Mouse (Mus musculus) intestine, postnatal 0 days (tissue): Measurements from ENCODE around the gene Pdpr. TPM values are rescaled to one million over a fixed set of nuclear protein-coding genes. Genes with fewer than 3 reads are reported as not detected.
"Not testable (repeated sequence)": the region's sequence is repeated elsewhere in the genome, so short reads cannot be mapped to it uniquely, and the experiment has no call there.

Experiments used
- ATAC-seq: fragments of 200-750 bp; cut with Nextera tagmentation; 2 replicates; pipeline ENCODE4 v1.8.0; 2017; ENCODE audit warnings: mild to moderate bottlenecking, moderate TSS enrichment, moderate library complexity
- H3K27ac ChIP-seq: fragments of 300-500 bp; sonication (generic); 2 replicates; pipeline ENCODE4 v1.5.1; 2014; ENCODE audit warnings: mild to moderate bottlenecking, low read depth, low read length, moderate library complexity
- H3K27me3 ChIP-seq: fragments of 300-500 bp; sonication (generic); replicated peaks from 2 replicates; pipeline ENCODE4 v1.6.1; 2014; ENCODE audit warnings: low read length, mixed read lengths; ENCODE audit not compliant: control insufficient read depth, insufficient read depth
- H3K36me3 ChIP-seq: fragments of 300-500 bp; sonication (generic); 2 replicates; pipeline ENCODE4 v1.6.1; 2014; ENCODE audit warnings: mild to moderate bottlenecking, moderate library complexity; ENCODE audit not compliant: control insufficient read depth, insufficient read depth
- H3K4me1 ChIP-seq: fragments of 300-500 bp; sonication (generic); replicated peaks from 2 replicates; pipeline ENCODE4 v1.6.1; 2014; ENCODE audit warnings: antibody characterized with exemption, low read length, mixed read lengths; ENCODE audit not compliant: control insufficient read depth, insufficient read depth
- H3K4me2 ChIP-seq: fragments of 300-500 bp; sonication (generic); replicated peaks from 2 replicates; pipeline ENCODE4 v1.6.1; 2014; ENCODE audit warnings: low read depth, mild to moderate bottlenecking, moderate library complexity
- H3K4me3 ChIP-seq: fragments of 300-500 bp; sonication (generic); 2 replicates; pipeline ENCODE4 v1.5.1; 2014; ENCODE audit warnings: low read depth, low read length
- H3K9ac ChIP-seq: fragments of 300-500 bp; sonication (generic); 2 replicates; pipeline ENCODE4 v1.6.1; 2014; ENCODE audit warnings: mild to moderate bottlenecking, low read depth, low read length
- H3K9me3 ChIP-seq: fragments of 300-500 bp; sonication (generic); 2 replicates; pipeline ENCODE4 v1.6.1; 2016; ENCODE audit warnings: mixed run types; ENCODE audit not compliant: control insufficient read depth
- CTCF ChIP-seq: sonication (generic); IDR thresholded peaks from 2 replicates; pipeline ENCODE4 v1.5.1; 2016; ENCODE audit warnings: low read depth, mild to moderate bottlenecking, control low read depth, antibody characterized with exemption, moderate library complexity
- WGBS: fragments of 180-500 bp; shearing (Covaris S2); extraction: QIAGEN DNeasy Blood & Tissue Kit; methylation state at CpG from one replicate; pipeline ENCODE4 v1.1.7; 2014; 5-methylcytosine and 5-hydroxymethylcytosine counted together
- polyA plus RNA-seq: library from polyadenylated mRNA; unstranded; fragments of >200 nt; fragmentation: Nextera tagmentation; extraction: Ambion mirVana; gene quantifications from 2 replicates; pipeline ENCODE4 v1.2.1, GENCODE M21; 2015

Pdpr gene
- polyA plus RNA-seq, 1 experiment from 2014 or later = 4.3 TPM

DNA sequence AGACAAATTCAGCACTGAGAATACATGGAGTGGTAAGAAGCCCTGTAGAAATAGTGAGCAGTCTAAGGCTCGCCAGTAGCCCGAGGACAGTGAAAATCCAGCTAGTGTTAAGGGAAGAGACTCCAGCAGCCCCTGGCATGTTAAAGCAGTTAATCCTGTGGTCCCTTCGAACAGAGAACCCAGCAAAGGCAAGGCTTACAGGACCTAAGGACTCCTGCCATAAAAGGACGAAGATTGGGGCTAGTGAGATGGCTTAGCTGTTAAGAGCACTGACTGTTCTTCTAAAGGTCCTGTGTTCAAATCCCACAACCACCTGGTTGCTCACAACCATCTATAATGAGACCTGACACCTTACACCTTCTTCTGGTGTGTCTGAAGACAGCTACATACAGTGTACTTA, 28.1 kb upstream of the Pdpr start:
- H3K27ac ChIP-seq = no peak overlapping the region
- no peak overlapping the region for H3K4me2 ChIP-seq
- H3K4me3 ChIP-seq = no peak overlapping the region
- 64% methylated on average over 4 of the region's 4 CpGs for WGBS
- no peaks in the 10 kb centered on the region for H3K9me3 ChIP-seq
- no peaks in the 10 kb centered on the region for H3K4me1 ChIP-seq
- H3K36me3 ChIP-seq = no peaks in the 10 kb centered on the region
- TF ChIP-seq CTCF = no peak
- no peak for ATAC-seq
- H3K9ac ChIP-seq = no peak overlapping the region
- no peaks in the 10 kb centered on the region for H3K27me3 ChIP-seq

DNA sequence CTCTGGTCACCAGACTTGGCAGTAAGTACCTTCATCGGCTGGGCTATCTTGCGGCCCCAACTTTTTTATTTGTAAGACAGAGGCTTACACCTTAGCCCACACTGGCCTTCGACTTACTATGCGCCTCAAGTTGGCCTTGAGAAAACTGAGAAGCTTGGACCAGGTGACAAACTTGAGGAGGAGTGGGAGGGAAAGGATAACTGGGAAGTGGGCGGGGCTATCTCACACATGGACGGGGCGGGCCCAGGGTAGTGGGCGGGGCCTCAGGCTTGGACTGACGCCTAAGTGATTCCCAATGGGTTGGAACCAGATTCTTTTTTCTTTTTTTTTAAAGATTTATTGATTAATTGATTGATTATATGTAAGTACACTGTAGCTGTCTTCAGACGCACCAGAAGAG, 27.0 kb upstream of the Pdpr start:
- H3K4me1 ChIP-seq = no peaks in the 10 kb centered on the region
- no peak overlapping the region for H3K4me2 ChIP-seq
- no peaks in the 10 kb centered on the region for H3K36me3 ChIP-seq
- H3K27ac ChIP-seq = no peak overlapping the region
- H3K9me3 ChIP-seq = no peaks in the 10 kb centered on the region
- no peaks in the 10 kb centered on the region for H3K27me3 ChIP-seq
- no peak overlapping the region for H3K4me3 ChIP-seq
- WGBS = 30% methylated on average over 10 of the region's 10 CpGs
- no peak for ATAC-seq
- no peak for TF ChIP-seq CTCF
- H3K9ac ChIP-seq = no peak overlapping the region

DNA sequence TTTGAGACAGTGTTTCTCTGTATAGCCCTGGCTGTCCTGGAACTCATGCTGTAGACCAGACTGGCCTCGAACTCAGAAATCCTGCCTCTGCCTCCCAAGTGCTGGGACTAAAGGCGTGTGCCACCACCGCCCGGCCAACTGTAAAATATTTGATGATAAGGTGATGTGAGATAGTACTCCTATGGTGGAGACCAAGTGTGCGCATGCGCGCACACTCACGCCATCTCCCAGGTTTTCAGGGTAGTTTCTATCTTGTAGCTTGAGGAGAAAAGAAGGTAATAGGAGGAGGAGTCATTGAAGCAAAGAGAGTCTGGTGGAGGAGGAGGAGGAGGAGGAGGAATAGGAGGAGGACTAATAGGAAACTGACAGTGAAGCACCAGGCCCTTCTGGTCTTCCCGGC, 25.8 kb upstream of the Pdpr start:
- not testable (repeated sequence) for H3K4me3 ChIP-seq, H3K9ac ChIP-seq, H3K9me3 ChIP-seq, H3K36me3 ChIP-seq, H3K4me1 ChIP-seq, H3K27me3 ChIP-seq, H3K4me2 ChIP-seq, ATAC-seq, H3K27ac ChIP-seq
- 80% methylated on average over 9 of the region's 9 CpGs for WGBS

DNA sequence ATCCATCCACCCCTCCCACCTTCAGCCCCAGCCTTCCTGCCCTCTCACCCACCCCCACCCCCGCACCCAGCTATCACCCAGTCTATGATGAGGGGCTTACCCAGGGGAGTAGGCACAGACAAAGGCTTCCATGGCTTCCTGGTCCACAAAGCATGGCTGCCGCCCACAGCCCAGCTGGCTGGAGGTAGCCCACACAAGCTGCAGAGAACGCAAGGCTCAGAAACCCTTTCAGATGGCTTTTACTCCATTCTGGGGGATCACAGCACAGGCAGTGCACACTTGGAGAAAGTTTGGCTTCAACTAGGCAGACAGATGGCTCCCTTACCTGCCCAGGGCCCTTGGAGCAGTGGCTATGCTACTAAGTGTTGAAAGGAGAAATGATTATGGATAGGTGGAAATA, 18.5 kb upstream of the Pdpr start:
- ATAC-seq = no peak
- no peak for TF ChIP-seq CTCF
- WGBS = 74% methylated on average over 3 of the region's 3 CpGs
- Histone ChIP-seq H3K9me3 (no peaks in the 10 kb centered on the region), H3K4me1 (no peaks in the 10 kb centered on the region), H3K27ac (no peak overlapping the region), H3K9ac (no peak overlapping the region), H3K27me3 (no peaks in the 10 kb centered on the region), H3K4me2 (no peak overlapping the region), H3K36me3 (no peaks in the 10 kb centered on the region), H3K4me3 (no peak overlapping the region)

DNA sequence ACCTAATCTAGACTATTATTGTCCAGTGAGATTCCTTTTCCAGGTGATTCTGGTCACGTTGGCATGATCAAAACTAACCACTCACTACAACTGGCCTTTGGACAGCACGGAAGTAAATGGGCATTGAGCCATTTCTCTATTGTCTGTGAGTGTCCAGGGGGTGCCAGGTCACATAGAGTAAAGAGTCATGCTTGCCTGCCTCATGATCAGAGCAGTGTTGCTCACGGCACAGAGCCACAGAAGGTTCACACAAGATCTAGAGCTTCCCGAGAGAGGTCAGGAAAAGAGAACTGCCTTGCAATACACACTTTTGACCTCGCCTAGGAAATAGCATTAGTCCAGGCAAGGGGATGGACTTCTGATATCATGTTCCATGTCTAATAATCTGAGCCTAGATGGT, 15.0 kb upstream of the Pdpr start:
- H3K9ac ChIP-seq = no peak overlapping the region
- ATAC-seq = no peak
- H3K36me3 ChIP-seq = no peaks in the 10 kb centered on the region
- no peaks in the 10 kb centered on the region for H3K9me3 ChIP-seq
- TF ChIP-seq CTCF = no peak
- no peaks in the 10 kb centered on the region for H3K27me3 ChIP-seq
- H3K4me1 ChIP-seq = no peaks in the 10 kb centered on the region
- no peak overlapping the region for H3K27ac ChIP-seq
- no peak overlapping the region for H3K4me2 ChIP-seq
- H3K4me3 ChIP-seq = no peak overlapping the region
- 68% methylated on average over 5 of the region's 5 CpGs for WGBS

DNA sequence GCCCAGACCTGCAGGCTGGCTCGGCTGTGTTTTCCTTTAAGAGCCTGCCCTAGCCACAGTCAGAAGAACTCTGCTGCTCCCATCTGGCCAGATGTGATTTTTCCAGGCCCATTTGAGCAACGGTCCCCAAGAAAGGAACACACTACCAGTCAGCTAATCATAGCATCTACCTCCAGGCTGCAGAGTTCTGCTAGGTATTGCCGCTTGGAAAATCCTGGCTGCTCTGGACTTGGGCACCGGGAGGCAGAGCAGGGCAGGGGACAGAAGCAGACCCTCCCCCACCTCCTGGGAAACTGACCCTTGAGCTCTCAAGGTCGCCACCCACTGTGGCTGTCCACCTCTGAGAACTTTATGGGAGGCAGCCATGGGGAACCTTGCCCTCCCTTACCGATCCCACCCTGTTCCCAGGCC, 14.6 kb upstream of the Pdpr start:
- H3K4me2 ChIP-seq = no peak overlapping the region
- peak; percentile 79 for TF ChIP-seq CTCF
- no peak for ATAC-seq
- no peak overlapping the region for H3K9ac ChIP-seq
- H3K4me3 ChIP-seq = no peak overlapping the region
- no peaks in the 10 kb centered on the region for H3K9me3 ChIP-seq
- H3K4me1 ChIP-seq = no peaks in the 10 kb centered on the region
- H3K27ac ChIP-seq = no peak overlapping the region
- WGBS = 22% methylated on average over 6 of the region's 6 CpGs
- no peaks in the 10 kb centered on the region for H3K36me3 ChIP-seq
- no peaks in the 10 kb centered on the region for H3K27me3 ChIP-seq

DNA sequence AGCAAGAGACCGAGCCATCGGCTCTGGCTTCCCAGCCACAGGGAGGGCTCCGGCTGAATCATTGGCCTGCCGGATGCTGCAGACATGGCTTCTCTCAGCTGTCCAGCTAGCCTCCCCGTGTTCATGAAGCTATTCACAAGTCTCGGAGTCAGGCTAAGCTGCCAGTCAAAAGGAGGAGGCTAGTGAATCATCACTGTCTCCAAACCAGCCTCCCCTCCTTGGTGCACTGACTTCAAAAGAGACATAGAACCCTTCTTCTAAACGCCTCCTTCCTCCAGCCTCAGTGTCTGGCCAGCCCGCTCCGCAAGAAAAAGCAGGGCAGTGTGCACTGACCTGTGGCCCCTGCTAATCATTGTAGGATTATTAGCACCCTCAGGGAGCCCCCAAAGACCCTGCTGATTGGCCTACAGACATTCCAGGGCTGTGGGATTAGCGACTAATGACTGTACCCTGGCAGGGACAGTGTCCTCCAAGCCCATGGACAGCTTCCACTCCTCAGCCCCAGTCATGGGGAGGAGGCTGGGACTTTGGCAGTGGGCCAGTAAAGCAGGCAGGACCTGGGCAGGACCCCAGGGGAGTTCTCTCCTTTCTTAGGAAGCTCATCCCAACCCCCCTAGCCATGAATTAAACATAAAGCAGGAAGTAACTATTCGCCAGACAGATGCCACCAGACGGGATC, 12.7 kb upstream of the Pdpr start:
- TF ChIP-seq CTCF = no peak
- no peaks in the 10 kb centered on the region for H3K9me3 ChIP-seq
- H3K27me3 ChIP-seq = no peaks in the 10 kb centered on the region
- no peak for ATAC-seq
- no peaks in the 10 kb centered on the region for H3K36me3 ChIP-seq
- H3K4me1 ChIP-seq = no peaks in the 10 kb centered on the region
- no peak overlapping the region for H3K4me3 ChIP-seq
- 56% methylated on average over 12 of the region's 12 CpGs for WGBS
- no peak overlapping the region for H3K4me2 ChIP-seq
- H3K9ac ChIP-seq = no peak overlapping the region
- H3K27ac ChIP-seq = no peak overlapping the region

DNA sequence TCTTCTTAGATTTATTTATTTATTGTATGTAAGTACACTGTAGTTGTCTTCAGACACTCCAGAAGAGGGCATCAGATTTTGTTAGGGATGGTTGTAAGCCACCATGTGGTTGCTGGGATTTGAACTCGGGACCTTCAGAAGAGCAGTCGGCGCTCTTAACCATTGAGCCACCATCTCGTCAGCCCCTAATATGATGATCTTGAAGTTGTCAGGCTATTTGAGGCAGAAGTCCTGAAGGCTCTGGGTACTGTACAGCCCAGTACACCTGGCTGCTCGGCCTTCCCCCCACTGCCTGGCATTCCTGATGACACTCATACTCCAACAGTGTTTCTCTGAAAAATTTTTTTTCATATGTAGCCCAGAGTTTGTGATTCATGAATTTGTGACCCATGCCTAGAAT, 10.5 kb upstream of the Pdpr start:
- 88% methylated on average over 5 of the region's 5 CpGs for WGBS
- not testable (repeated sequence) for H3K9me3 ChIP-seq, H3K9ac ChIP-seq, H3K27me3 ChIP-seq, H3K36me3 ChIP-seq, H3K4me1 ChIP-seq, H3K27ac ChIP-seq, H3K4me3 ChIP-seq, H3K4me2 ChIP-seq, ATAC-seq
